Mouse (Mus musculus) midbrain, postnatal 0 days (tissue): ENCODE data around the gene Slc6a13. TPM values are rescaled to one million over a fixed set of nuclear protein-coding genes. Genes with fewer than 3 reads are reported as not detected.
A peak's percentile ranks its signal among the peaks of the same experiment; 100 is the strongest.

Experiments
- ATAC-seq: fragments of 200-750 bp; cut with Nextera tagmentation; 2 replicates; pipeline ENCODE4 v1.8.0; 2017; ENCODE audit warnings: moderate number of reproducible peaks, mild to moderate bottlenecking, moderate TSS enrichment, moderate library complexity; ENCODE audit not compliant: low FRiP score
- DNase-seq: peaks from one replicate; pipeline ENCODE4 v3.0.0-alpha.2; 2015; ENCODE audit warnings: low spot score
- H3K27ac ChIP-seq: fragments of 300-500 bp; sonication (generic); 2 replicates; pipeline ENCODE4 v1.5.1; 2014; ENCODE audit warnings: low read depth, mild to moderate bottlenecking, low read length, mixed read lengths
- H3K27me3 ChIP-seq: fragments of 300-500 bp; sonication (generic); 2 replicates; pipeline ENCODE4 v1.6.1; 2014; ENCODE audit warnings: low read length, control low read depth, mixed read lengths; ENCODE audit not compliant: insufficient read depth
- H3K36me3 ChIP-seq: fragments of 300-500 bp; sonication (generic); 2 replicates; pipeline ENCODE4 v1.6.1; 2014; ENCODE audit warnings: low read length, control low read depth, mixed read lengths; ENCODE audit not compliant: insufficient read depth
- H3K4me1 ChIP-seq: fragments of 300-500 bp; sonication (generic); 2 replicates; pipeline ENCODE4 v1.6.1; 2014; ENCODE audit warnings: mild to moderate bottlenecking, control low read depth, antibody characterized with exemption, low read length, mixed read lengths; ENCODE audit not compliant: insufficient read depth
- H3K4me2 ChIP-seq: fragments of 300-500 bp; sonication (generic); 2 replicates; pipeline ENCODE4 v1.6.1; 2014; ENCODE audit warnings: low read depth, mild to moderate bottlenecking, low read length, mixed read lengths; ENCODE audit not compliant: poor library complexity, severe bottlenecking
- H3K4me3 ChIP-seq: fragments of 300-500 bp; sonication (generic); 2 replicates; pipeline ENCODE4 v1.5.1; 2014; ENCODE audit warnings: low read depth, mild to moderate bottlenecking, low read length, moderate library complexity
- H3K9ac ChIP-seq: fragments of 300-500 bp; sonication (generic); replicated peaks from 2 replicates; pipeline ENCODE4 v1.6.1; 2014; ENCODE audit warnings: mild to moderate bottlenecking, low read length, moderate library complexity, mixed read lengths; ENCODE audit not compliant: poor library complexity, severe bottlenecking
- H3K9me3 ChIP-seq: fragments of 300-500 bp; sonication (generic); 2 replicates; pipeline ENCODE4 v1.6.1; 2016; ENCODE audit warnings: low read length, control low read depth
- CTCF ChIP-seq: IDR thresholded peaks from 2 replicates; pipeline ENCODE4 v1.5.1; 2016; ENCODE audit warnings: antibody characterized with exemption, mild to moderate bottlenecking
- whole genome bisulfite sequencing: fragments of 180-500 bp; shearing (Covaris S2); extraction: QIAGEN DNeasy Blood & Tissue Kit; methylation state at CpG from one replicate; pipeline ENCODE4 v1.1.7; 2014; 5-methylcytosine and 5-hydroxymethylcytosine counted together
- microRNA-seq: library from miRNA; unstranded; fragments of <30 nt; microRNA quantifications from one replicate; pipeline ENCODE4, GENCODE M21; 2016; ENCODE audit warnings: borderline number of aligned reads
- polyA plus RNA-seq: library from polyadenylated mRNA; unstranded; fragments of >200 nt; fragmentation: Nextera tagmentation; extraction: Ambion mirVana; gene quantifications from 2 replicates; pipeline ENCODE4 v1.2.1, GENCODE M21; 2015
- total RNA-seq: library from RNA; depleted of rRNA; stranded (reverse); fragments of >200 nt; gene quantifications from 2 replicates; pipeline ENCODE4 v1.2.3, GENCODE M21; 2014; rRNA removed

Gene Slc6a13
- total and polyA plus RNA-seq, 2 experiments from 2014 or later = 59.4 to 61.7 TPM

DNA sequence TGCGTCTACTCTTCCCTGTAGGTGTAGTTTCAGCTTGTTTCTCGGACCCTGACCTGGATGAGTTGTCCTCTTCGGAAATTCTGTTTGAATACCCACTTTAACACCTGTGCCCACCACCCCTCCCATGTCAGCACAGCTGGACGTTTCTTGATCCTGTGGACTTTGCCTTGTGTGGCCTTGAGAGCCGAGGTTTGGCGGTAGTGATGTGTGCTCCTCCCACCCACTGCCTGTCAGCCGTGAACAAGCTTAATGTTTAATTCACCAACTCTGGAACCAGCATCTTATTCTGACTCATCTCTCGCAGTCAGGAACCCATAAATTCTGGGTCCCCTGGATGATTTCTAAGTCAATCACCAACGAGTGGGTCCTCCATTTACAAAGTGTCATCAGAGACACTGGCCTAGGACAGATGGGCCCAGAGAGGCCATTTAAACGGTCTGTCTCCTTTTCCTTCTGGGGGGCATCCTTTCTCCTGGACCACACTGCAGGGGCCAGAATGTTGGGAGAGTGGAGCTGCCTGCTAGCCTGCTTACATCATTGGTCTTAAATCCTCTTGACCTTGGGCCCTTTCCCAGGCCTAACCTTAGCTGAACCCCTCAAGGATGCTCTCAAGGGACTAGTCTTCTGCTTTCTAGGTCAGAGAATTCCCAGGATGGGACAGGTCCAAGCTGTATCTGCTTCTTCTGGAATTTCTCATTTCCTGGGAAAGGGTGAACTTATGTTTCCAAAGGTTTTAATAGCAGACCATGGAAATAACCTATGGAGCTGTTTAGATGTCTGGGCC lies 71.4 kb downstream of the Slc6a13 start:
- no peak for DNase-seq
- Histone ChIP-seq H3K4me1 (no peaks in the 10 kb centered on the region), H3K36me3 (no peaks in the 10 kb centered on the region), H3K9ac (no peak overlapping the region), H3K4me3 (no peak overlapping the region), H3K27ac (no peak overlapping the region), H3K27me3 (no peaks in the 10 kb centered on the region), H3K9me3 (no peaks in the 10 kb centered on the region), H3K4me2 (no peak overlapping the region)
- ATAC-seq = no peak
- no peak for TF ChIP-seq CTCF
- WGBS = 63% methylated on average over 10 of the region's 10 CpGs

- no peak for DNase-seq
- Histone ChIP-seq H3K27ac (no peak overlapping the region), H3K9ac (no peak overlapping the region), H3K4me1 (no peaks in the 10 kb centered on the region), H3K4me3 (no peak overlapping the region), H3K4me2 (no peak overlapping the region), H3K36me3 (no peaks in the 10 kb centered on the region), H3K9me3 (no peaks in the 10 kb centered on the region), H3K27me3 (no peaks in the 10 kb centered on the region)
- 90% methylated on average over 11 of the region's 12 CpGs for WGBS
- no peak for ATAC-seq
- TF ChIP-seq CTCF = no peak
Observed at GRCm38 (mm10) chr6:121376159-121376558, 76.1 kb downstream of the Slc6a13 start.

DNA sequence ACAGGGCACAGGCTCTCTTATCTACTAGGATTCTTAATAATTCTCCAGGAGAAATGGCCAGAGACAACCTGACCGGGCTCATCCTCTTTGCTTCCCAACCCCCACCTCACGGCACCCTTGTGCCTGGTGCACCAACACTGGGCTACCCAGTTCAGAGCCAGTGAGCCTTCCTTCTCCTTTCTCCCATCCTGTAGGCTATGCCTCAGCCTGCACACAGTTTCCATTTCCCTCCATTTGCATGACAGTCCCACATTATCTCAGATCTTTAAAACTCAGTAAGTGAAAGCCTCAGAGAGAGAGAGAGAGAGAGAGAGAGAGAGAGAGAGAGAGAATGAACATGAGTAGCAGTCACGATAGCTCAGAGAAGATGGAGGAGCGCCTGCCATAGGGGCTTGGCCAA lies 78.2 kb downstream of the Slc6a13 start:
- WGBS = 68% methylated on average over 4 of the region's 4 CpGs
- Histone ChIP-seq H3K27me3 (no peaks in the 10 kb centered on the region), H3K4me1 (no peaks in the 10 kb centered on the region), H3K4me2 (no peak overlapping the region), H3K4me3 (no peak overlapping the region), H3K27ac (no peak overlapping the region), H3K9ac (no peak overlapping the region), H3K9me3 (no peaks in the 10 kb centered on the region), H3K36me3 (no peaks in the 10 kb centered on the region; the same call in 1 of the 2 replicates)
- ATAC-seq = peak; percentile 53; the same call in 1 of the 2 replicates
- TF ChIP-seq CTCF = no peak
- no peak for DNase-seq

DNA sequence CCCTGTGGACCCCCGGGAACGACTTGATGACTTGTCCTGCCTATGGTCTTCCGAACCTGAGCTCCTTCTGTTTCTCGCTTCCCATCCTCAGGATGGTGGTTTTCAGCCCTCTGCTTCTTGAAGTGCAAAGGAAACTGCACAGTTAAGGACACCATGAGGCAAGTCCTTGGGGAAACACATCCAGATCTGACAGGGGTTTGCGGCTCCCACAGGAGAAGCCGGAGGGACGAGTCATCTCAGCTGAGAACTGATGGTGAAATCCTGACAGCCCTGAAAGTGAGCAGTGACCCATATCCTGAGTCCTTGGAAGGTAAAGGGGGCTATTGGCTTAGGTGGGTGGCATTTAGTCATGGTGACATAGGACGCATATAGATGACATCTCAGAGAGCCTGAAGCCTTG lies 80.5 kb downstream of the Slc6a13 start:
- Histone ChIP-seq H3K4me1 (no peaks in the 10 kb centered on the region), H3K9me3 (no peaks in the 10 kb centered on the region), H3K27ac (no peak overlapping the region), H3K4me2 (no peak overlapping the region), H3K27me3 (no peaks in the 10 kb centered on the region), H3K36me3 (no peaks in the 10 kb centered on the region; the same call in 1 of the 2 replicates), H3K4me3 (no peak overlapping the region), H3K9ac (no peak overlapping the region)
- TF ChIP-seq CTCF = no peak
- no peak for DNase-seq
- WGBS = 71% methylated on average over 8 of the region's 8 CpGs
- ATAC-seq = no peak

GRCm38 (mm10) chr6:121382071-121382470 lies 82.0 kb downstream of the Slc6a13 start:
- H3K4me3 ChIP-seq = no peak overlapping the region
- peaks cover 4% of the 10 kb centered on the region; the same call in 1 of the 2 replicates for H3K36me3 ChIP-seq
- DNase-seq = no peak
- no peaks in the 10 kb centered on the region for H3K4me1 ChIP-seq
- no peaks in the 10 kb centered on the region for H3K27me3 ChIP-seq
- no peaks in the 10 kb centered on the region for H3K9me3 ChIP-seq
- no peak overlapping the region for H3K4me2 ChIP-seq
- no peak for TF ChIP-seq CTCF
- no peak overlapping the region for H3K9ac ChIP-seq
- no peak for ATAC-seq
- WGBS = 31% methylated on average over 10 of the region's 10 CpGs
- H3K27ac ChIP-seq = no peak overlapping the region

DNA sequence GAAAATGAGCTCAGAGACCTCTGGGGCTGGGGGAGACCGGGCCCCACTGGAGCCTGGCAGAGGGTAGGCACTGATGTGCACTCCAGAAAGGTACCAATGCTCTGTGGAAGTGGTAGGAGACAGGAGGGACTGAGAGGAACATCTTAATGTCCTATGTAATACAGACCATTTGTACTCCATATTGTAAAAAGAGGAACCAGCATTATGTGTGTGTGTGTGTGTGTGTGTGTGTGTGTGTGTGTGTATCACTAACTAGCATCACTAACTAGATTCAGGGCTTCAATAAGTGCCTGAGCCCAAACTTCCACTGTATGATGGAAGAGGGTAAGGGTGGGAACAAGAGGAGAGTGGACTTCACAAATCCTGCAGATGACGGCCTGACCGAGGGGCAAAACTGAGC lies 85.4 kb downstream of the Slc6a13 start:
- no peaks in the 10 kb centered on the region for H3K4me1 ChIP-seq
- no peak overlapping the region for H3K9ac ChIP-seq
- no peak overlapping the region for H3K4me2 ChIP-seq
- H3K4me3 ChIP-seq = no peak overlapping the region
- H3K27ac ChIP-seq = no peak overlapping the region
- no peak for TF ChIP-seq CTCF
- H3K9me3 ChIP-seq = no peaks in the 10 kb centered on the region
- DNase-seq (no peak), ATAC-seq (no peak)
- H3K27me3 ChIP-seq = no peaks in the 10 kb centered on the region
- WGBS = 90% methylated on average over 3 of the region's 3 CpGs
- peaks cover 14% of the 10 kb centered on the region for H3K36me3 ChIP-seq

Small RNA genes lying within 50 kb of the gene (microRNA-seq; reads per million reads assigned to microRNA genes)
- not detected for gene Gm24855

Other genes starting within 250 kb of the Slc6a13 start
- gene Mical3, start 169.2 kb upstream of the Slc6a13 start, total RNA-seq = 76.4 and 83.4 TPM in 2 replicates
- gene Mical3, start 169.2 kb upstream of the Slc6a13 start, polyA plus RNA-seq = 19.0 and 25.0 TPM in 2 replicates
- 31.2 and 32.6 TPM in 2 replicates for gene Pex26, start 116.6 kb upstream of the Slc6a13 start, total RNA-seq
- 12.7 and 13.6 TPM in 2 replicates for gene Pex26, start 116.6 kb upstream of the Slc6a13 start, polyA plus RNA-seq
- 1.9 and 2.4 TPM in 2 replicates for gene Tuba8, start 89.5 kb upstream of the Slc6a13 start, total RNA-seq
- 1.8 and 2.2 TPM in 2 replicates for gene Tuba8, start 89.5 kb upstream of the Slc6a13 start, polyA plus RNA-seq
- 1.1 and 2.5 TPM in 2 replicates for gene Usp18, start 54.3 kb upstream of the Slc6a13 start, total RNA-seq
- gene Usp18, start 54.3 kb upstream of the Slc6a13 start, polyA plus RNA-seq = 2.0 and 3.8 TPM in 2 replicates
- gene Slc6a12, start 42.8 kb downstream of the Slc6a13 start, total RNA-seq = 12.4 and 13.0 TPM in 2 replicates
- 8.1 and 8.2 TPM in 2 replicates for gene Slc6a12, start 42.8 kb downstream of the Slc6a13 start, polyA plus RNA-seq
- 48.6 and 50.3 TPM in 2 replicates for gene Iqsec3, start 173.5 kb downstream of the Slc6a13 start, total RNA-seq
- 9.5 and 10.7 TPM in 2 replicates for gene Iqsec3, start 173.5 kb downstream of the Slc6a13 start, polyA plus RNA-seq